ENCODE assay signal across 12 mouse cellular contexts in genomic region chrX:159910600-159910999, GRCm38 (mm10).
DNase-seq lines count a peak whose midpoint lies in the region; ATAC-seq and TF ChIP-seq lines count a peak whose summit lies in the region.
"Had no signal": no experiment of that assay in that cellular context is flagged by ENCODE, and none has a peak within 500 bp of the region (broad histone marks: within the 10 kb centered on the region; RNA-seq: fewer than 3 reads in every experiment).

No protein-coding gene starts in this region.

- H3K4me2 ChIP-seq in embryonic facial prominence, embryonic 11.5 days (ENCODE audit: low read depth, low read length), result no peak overlapping the region
- H3K4me2 ChIP-seq: heart, embryonic 11.5 days; midbrain, embryonic 15.5 days had no signal

- intact Hi-C loops in left cerebral cortex, postnatal 4 days (cut with DNase I), result no loop called here

- no peak for TF ChIP-seq POLR2A in thymus, adult 2 months (IDR thresholded peaks at IDR 0.05; ENCODE audit: control insufficient read depth, extremely low read depth, insufficient read depth, low read length, poor library complexity)

- H3K27me3 ChIP-seq in embryonic facial prominence, embryonic 11.5 days (ENCODE audit: control insufficient read depth, insufficient read depth, low read length), result peaks cover 2% of the 10 kb centered on the region; the same call in 1 of the 2 replicates
- no peaks in the 10 kb centered on the region for H3K27me3 ChIP-seq in thymus, adult 2 months (ENCODE audit: control insufficient read depth, insufficient read depth, low read length)

- 71% methylated on average over 3 of the region's 3 CpGs for WGBS in embryonic facial prominence, embryonic 11.5 days
- WGBS in thymus, adult 2 months, result 86% methylated on average over 3 of the region's 3 CpGs

- no peak overlapping the region for H3K27ac ChIP-seq in embryonic facial prominence, embryonic 11.5 days (replicated peaks; ENCODE audit: low read depth, low read length)
- no peak overlapping the region for H3K27ac ChIP-seq in thymus, adult 2 months (ENCODE audit: control insufficient read depth, insufficient read depth, low read length)
- H3K27ac ChIP-seq: midbrain, embryonic 15.5 days had no signal

- no peaks in the 10 kb centered on the region for H3K4me1 ChIP-seq in embryonic facial prominence, embryonic 11.5 days (ENCODE audit: control insufficient read depth, insufficient read depth, low read length)
- H3K4me1 ChIP-seq in thymus, adult 2 months (replicated peaks; ENCODE audit: control insufficient read depth, insufficient read depth, low read length), result peaks cover 4% of the 10 kb centered on the region
- H3K4me1 ChIP-seq: midbrain, embryonic 15.5 days had no signal

- no peaks in the 10 kb centered on the region for H3K36me3 ChIP-seq in embryonic facial prominence, embryonic 11.5 days (replicated peaks; ENCODE audit: control insufficient read depth, insufficient read depth, low read depth, low read length)
- no peaks in the 10 kb centered on the region for H3K36me3 ChIP-seq in thymus, adult 2 months (ENCODE audit: control insufficient read depth, insufficient read depth, low read length)
- H3K36me3 ChIP-seq: midbrain, embryonic 15.5 days had no signal

- H3K9ac ChIP-seq in embryonic facial prominence, embryonic 11.5 days (replicated peaks; ENCODE audit: low read length), result no peak overlapping the region
- H3K9ac ChIP-seq: midbrain, embryonic 15.5 days had no signal

- peak; percentile 10 for DNase-seq in CD4-positive, CD25-positive, alpha-beta regulatory T cell, adult 2 months (ENCODE audit: low read depth, low spot score)
- peak; percentile 3 for DNase-seq in left cerebral cortex, postnatal 4 days
- DNase-seq in left cerebral cortex, adult 8-10 months (ENCODE audit: low spot score in 2 of 2), result no peak
- peak; percentile 16 for DNase-seq in embryonic facial prominence, embryonic 11.5 days (ENCODE audit: low spot score)
- peak; percentile 16 to 37 for DNase-seq in lung, postnatal 4 days
- no peak for DNase-seq in thymus, adult 2 months
- no peak for DNase-seq in T-cell, adult 2 months (ENCODE audit: low spot score)
- DNase-seq: cerebellum, postnatal 14 days; right cerebral cortex, postnatal 4 days had no signal

- no peak overlapping the region for H3K4me3 ChIP-seq in embryonic facial prominence, embryonic 11.5 days (ENCODE audit: low read depth, low read length)
- H3K4me3 ChIP-seq in thymus, adult 2 months (ENCODE audit: control insufficient read depth, insufficient read depth, low read length), result no peak overlapping the region
- H3K4me3 ChIP-seq: midbrain, embryonic 15.5 days had no signal

- no peaks in the 10 kb centered on the region for H3K9me3 ChIP-seq in embryonic facial prominence, embryonic 11.5 days (replicated peaks; ENCODE audit: control insufficient read depth, low read length)
- H3K9me3 ChIP-seq: midbrain, embryonic 15.5 days had no signal

- no peak for ATAC-seq in CD4-positive, CD25-positive, alpha-beta regulatory T cell, adult 4 months
- no peak for ATAC-seq in embryonic facial prominence, embryonic 11.5 days (replicated peaks; ENCODE audit: insufficient number of reproducible peaks, low FRiP score, low TSS enrichment, low read depth)
- ATAC-seq: midbrain, embryonic 15.5 days had no signal

- no peak for TF ChIP-seq CTCF in thymus, adult 2 months (IDR thresholded peaks at IDR 0.05; ENCODE audit: borderline replicate concordance, control insufficient read depth, extremely low read depth, insufficient read depth, low read length, poor library complexity)

Comparison
In these comparisons a context has a peak if more than half of its experiments do, and no peak if none do; other contexts are left out.
1. DNase-seq: peak in CD4-positive, CD25-positive, alpha-beta regulatory T cell, adult 2 months (single experiment), left cerebral cortex, postnatal 4 days (single experiment), embryonic facial prominence, embryonic 11.5 days (single experiment) and lung, postnatal 4 days (2 of 2); none in left cerebral cortex, adult 8-10 months (0 of 2), thymus, adult 2 months (single experiment) and T-cell, adult 2 months (single experiment).